Mouse (Mus musculus) intestine, embryonic 14.5 days (tissue): Measurements from ENCODE around the gene Mettl1. TPM values are rescaled to one million over a fixed set of nuclear protein-coding genes. Genes with fewer than 3 reads are reported as not detected.

Experiments used
- ATAC-seq: fragments of 200-750 bp; cut with Nextera tagmentation; replicated peaks from 2 replicates; pipeline ENCODE4 v1.8.0; 2017; ENCODE audit warnings: low read depth, moderate number of reproducible peaks, moderate TSS enrichment, moderate library complexity; ENCODE audit not compliant: low FRiP score, low TSS enrichment
- DNase-seq: peaks from one replicate; pipeline ENCODE4 v3.0.0-alpha.2; 2018; ENCODE audit warnings: low spot score
- H3K27ac ChIP-seq: fragments of 300-500 bp; sonication (generic); 2 replicates; pipeline ENCODE4 v1.5.1; 2014; ENCODE audit warnings: low read depth, mild to moderate bottlenecking, control low read depth
- H3K27me3 ChIP-seq: fragments of 300-500 bp; sonication (generic); replicated peaks from 2 replicates; pipeline ENCODE4 v1.6.1; 2014; ENCODE audit warnings: low read length, control low read depth; ENCODE audit not compliant: control insufficient read depth, insufficient read depth
- H3K36me3 ChIP-seq: fragments of 300-500 bp; sonication (generic); 2 replicates; pipeline ENCODE4 v1.6.1; 2014; ENCODE audit warnings: low read length, control low read depth; ENCODE audit not compliant: control insufficient read depth, insufficient read depth
- H3K4me1 ChIP-seq: fragments of 300-500 bp; sonication (generic); replicated peaks from 2 replicates; pipeline ENCODE4 v1.6.1; 2014; ENCODE audit warnings: low read length, control low read depth, mixed read lengths; ENCODE audit not compliant: control insufficient read depth, insufficient read depth
- H3K4me2 ChIP-seq: fragments of 300-500 bp; sonication (generic); 2 replicates; pipeline ENCODE4 v1.6.1; 2014; ENCODE audit warnings: low read length
- H3K4me3 ChIP-seq: fragments of 300-500 bp; sonication (generic); 2 replicates; pipeline ENCODE4 v1.5.1; 2014; ENCODE audit warnings: low read depth, low read length, control low read depth, mixed read lengths
- H3K9ac ChIP-seq: fragments of 300-500 bp; sonication (generic); 2 replicates; pipeline ENCODE4 v1.6.1; 2014; ENCODE audit warnings: mild to moderate bottlenecking, low read length
- H3K9me3 ChIP-seq: fragments of 300-500 bp; sonication (generic); 2 replicates; pipeline ENCODE4 v1.6.1; 2016; ENCODE audit warnings: low read length, control low read depth; ENCODE audit not compliant: control insufficient read depth
- WGBS: fragments of 180-500 bp; shearing (Covaris S2); extraction: QIAGEN DNeasy Blood & Tissue Kit; methylation state at CpG from one replicate; pipeline ENCODE4 v1.1.7; 2014; 5-methylcytosine and 5-hydroxymethylcytosine counted together
- polyA plus RNA-seq: library from polyadenylated mRNA; unstranded; fragments of >200 nt; fragmentation: Nextera tagmentation; extraction: Ambion mirVana; gene quantifications from 2 replicates; pipeline ENCODE4 v1.2.1, GENCODE M21; 2014

The Mettl1 gene
- polyA plus RNA-seq, 1 experiment from 2014 or later: 65.2 TPM

DNA sequence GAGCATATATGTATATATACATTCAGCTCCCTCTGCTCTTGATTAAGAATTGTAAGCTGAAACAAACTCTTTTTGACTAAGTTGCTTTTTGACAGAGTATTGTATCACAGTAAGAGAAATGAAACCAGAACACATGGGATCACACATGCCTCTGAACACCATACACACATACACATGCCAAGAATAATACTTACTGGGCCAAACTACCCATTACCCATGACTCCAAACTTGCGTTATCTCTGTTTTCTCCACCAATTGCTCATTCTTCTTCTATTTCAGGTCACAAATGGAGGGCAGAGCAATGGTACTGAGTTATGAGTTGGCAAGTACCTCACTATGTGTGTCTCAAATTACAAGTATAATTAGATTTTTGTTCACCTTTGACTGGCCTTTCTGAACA is 32.8 kb downstream of the Mettl1 start:
- ATAC-seq: no peak
- Histone ChIP-seq H3K27me3 (peaks cover 37% of the 10 kb centered on the region), H3K4me3 (no peak overlapping the region), H3K27ac (no peak overlapping the region), H3K4me2 (no peak overlapping the region), H3K4me1 (peaks cover 13% of the 10 kb centered on the region), H3K36me3 (no peaks in the 10 kb centered on the region), H3K9me3 (no peaks in the 10 kb centered on the region), H3K9ac (no peak overlapping the region)
- 87% methylated on average over 1 of the region's 1 CpGs for WGBS
- no peak for DNase-seq

DNA sequence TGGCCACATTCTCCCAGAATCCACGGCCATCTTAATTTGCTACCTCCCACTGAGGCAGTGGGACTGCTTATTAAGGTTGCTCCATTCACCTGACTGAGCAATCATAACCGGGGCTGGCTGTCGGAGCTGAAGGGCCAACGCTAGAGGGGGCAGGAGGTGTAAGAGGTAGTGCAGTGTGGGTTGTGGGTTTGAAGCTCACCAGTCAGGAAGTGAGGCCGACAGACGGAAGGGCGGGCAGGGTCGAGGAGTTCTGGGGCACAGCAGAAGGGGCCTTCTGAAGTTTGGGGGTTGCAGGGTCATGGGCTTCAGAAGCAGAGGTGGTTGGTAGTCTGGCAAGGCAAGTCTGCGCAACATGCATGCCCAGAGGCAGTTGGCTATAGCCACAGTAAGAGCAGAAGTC is 33.9 kb downstream of the Mettl1 start, which contains the start of gene Agap2:
Gene Agap2 (plus strand): TSS at position 205 of the 400 bp plus-strand sequence.
- peaks cover 15% of the 10 kb centered on the region for H3K4me1 ChIP-seq
- H3K4me3 ChIP-seq: no peak within 1 kb of the TSS
- DNase-seq (no peak), ATAC-seq (no peak)
- no peak within 1 kb of the TSS for H3K4me2 ChIP-seq
- peaks cover 48% of the 10 kb centered on the region for H3K27me3 ChIP-seq
- no peak within 1 kb of the TSS for H3K27ac ChIP-seq
- WGBS: 60% methylated on average over 9 of the region's 9 CpGs
- no peak within 1 kb of the TSS for H3K9ac ChIP-seq
- H3K9me3 ChIP-seq: no peaks in the 10 kb centered on the region
- no peaks in the 10 kb centered on the region for H3K36me3 ChIP-seq

DNA sequence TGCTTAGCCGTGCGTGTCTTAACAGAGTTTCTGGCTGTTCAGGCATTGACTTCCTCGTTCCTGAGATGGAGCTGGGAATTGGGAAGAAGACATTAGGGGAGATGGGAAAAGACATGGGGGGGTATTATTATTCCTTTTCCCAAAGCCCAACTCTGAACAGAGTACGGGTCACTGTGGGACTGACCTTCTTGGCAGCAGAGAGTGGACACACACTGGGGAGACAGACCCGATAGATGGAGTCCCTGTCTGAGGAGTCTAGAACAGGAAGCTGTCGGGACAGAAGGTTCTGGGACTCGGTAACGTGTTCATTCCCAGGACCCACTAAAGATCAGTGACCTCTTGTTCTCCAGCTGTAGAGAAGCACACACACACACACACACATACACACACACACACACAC is 34.4 kb downstream of the Mettl1 start:
- Histone ChIP-seq H3K4me1 (peaks cover 17% of the 10 kb centered on the region), H3K9ac (no peak overlapping the region), H3K4me2 (no peak overlapping the region), H3K4me3 (no peak overlapping the region), H3K27ac (no peak overlapping the region), H3K9me3 (no peaks in the 10 kb centered on the region), H3K27me3 (peaks cover 54% of the 10 kb centered on the region), H3K36me3 (no peaks in the 10 kb centered on the region)
- no peak for DNase-seq
- 73% methylated on average over 8 of the region's 8 CpGs for whole genome bisulfite sequencing
- ATAC-seq: no peak

DNA sequence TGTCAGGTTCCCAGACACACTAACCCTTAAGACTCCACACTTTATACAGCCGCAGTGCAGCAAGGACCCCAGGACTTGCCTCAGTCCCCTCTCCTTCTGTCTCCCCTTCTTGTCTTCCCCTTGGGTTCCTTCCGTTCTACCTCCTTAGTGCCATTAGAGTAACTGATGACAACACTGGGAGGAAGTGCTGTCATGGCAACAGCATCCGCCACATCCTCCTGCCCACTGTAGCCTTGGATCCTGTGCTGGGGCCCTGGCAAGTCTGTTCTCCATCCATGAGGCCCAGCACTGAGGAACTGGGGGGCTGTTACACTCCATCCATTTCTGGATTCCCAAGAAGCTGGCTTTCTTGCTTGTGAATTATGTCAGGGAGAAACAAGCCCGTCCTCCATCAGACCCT is 34.9 kb downstream of the Mettl1 start:
- Histone ChIP-seq H3K36me3 (no peaks in the 10 kb centered on the region), H3K27ac (no peak overlapping the region), H3K4me3 (no peak overlapping the region), H3K4me1 (peaks cover 19% of the 10 kb centered on the region), H3K4me2 (no peak overlapping the region), H3K9me3 (no peaks in the 10 kb centered on the region), H3K9ac (no peak overlapping the region), H3K27me3 (peaks cover 58% of the 10 kb centered on the region)
- ATAC-seq (no peak), DNase-seq (no peak)
- 33% methylated on average over 4 of the region's 4 CpGs for WGBS

DNA sequence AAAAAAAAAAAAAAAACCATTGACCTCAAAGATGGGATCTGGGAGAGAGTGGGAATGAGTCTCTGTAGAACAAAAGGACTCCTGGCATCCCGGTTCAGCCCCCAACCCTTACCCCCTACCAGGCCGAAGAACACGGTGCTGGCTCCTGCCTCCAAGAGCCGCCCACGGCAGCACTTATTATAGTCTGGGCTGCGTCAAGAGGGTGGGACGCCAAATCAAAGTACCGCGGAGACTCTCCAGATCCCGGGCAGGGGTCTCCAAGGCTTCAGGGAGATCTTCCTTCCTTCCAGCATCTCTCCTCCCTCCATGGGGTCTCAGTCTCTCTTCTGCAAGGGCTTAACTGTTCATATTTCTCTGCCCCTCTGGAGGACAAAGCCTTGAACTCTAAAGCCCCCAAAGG is 36.3 kb downstream of the Mettl1 start:
- 0% methylated on average over 10 of the region's 10 CpGs for WGBS
- Histone ChIP-seq H3K36me3 (no peaks in the 10 kb centered on the region), H3K4me1 (peaks cover 27% of the 10 kb centered on the region), H3K27ac (no peak overlapping the region), H3K9me3 (no peaks in the 10 kb centered on the region), H3K4me2 (no peak overlapping the region), H3K9ac (no peak overlapping the region), H3K4me3 (no peak overlapping the region), H3K27me3 (peaks cover 73% of the 10 kb centered on the region)
- ATAC-seq (no peak), DNase-seq (no peak)

DNA sequence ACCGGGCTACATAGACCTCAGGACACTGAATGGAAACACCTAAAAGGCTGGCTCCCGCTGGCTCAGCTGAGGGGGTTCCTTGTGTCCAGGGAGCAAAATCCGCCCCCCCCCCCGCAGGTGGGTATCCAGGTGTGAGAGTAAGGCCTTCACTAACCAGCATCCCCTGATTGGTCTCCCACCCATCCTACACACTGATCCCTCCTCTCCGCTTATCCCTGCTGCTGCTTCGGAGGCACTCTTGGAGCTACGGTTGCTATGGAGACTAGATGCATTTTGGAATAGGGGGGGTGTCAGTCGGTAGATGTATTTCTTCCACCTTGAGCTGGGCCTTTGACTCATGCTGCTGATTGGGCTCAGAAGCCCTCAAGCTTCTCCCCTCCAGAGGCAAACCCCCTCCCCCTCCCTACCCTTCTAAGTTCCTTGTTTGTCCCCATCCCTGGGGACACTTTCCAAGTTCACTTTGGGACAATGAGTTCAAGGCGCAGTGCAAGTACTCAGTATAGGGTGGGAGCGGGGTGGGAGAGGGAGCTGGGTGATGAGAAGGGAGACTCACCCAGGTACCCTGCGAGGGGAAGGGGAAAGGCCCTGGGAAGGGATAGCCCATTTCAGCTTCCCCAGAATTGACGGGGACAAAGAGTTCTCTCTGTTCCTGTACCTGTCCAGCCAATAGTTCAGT is 36.9 kb downstream of the Mettl1 start:
- H3K4me2 ChIP-seq: peak overlapping the region; percentile 92
- ATAC-seq (no peak), DNase-seq (no peak)
- no peaks in the 10 kb centered on the region for H3K9me3 ChIP-seq
- 5% methylated on average over 12 of the region's 12 CpGs for WGBS
- H3K27me3 ChIP-seq: peaks cover 79% of the 10 kb centered on the region
- peak overlapping the region; percentile 42; the same call in 1 of the 2 replicates for H3K4me3 ChIP-seq
- H3K9ac ChIP-seq: no peak overlapping the region
- H3K4me1 ChIP-seq: peaks cover 27% of the 10 kb centered on the region
- H3K36me3 ChIP-seq: no peaks in the 10 kb centered on the region
- H3K27ac ChIP-seq: no peak overlapping the region

DNA sequence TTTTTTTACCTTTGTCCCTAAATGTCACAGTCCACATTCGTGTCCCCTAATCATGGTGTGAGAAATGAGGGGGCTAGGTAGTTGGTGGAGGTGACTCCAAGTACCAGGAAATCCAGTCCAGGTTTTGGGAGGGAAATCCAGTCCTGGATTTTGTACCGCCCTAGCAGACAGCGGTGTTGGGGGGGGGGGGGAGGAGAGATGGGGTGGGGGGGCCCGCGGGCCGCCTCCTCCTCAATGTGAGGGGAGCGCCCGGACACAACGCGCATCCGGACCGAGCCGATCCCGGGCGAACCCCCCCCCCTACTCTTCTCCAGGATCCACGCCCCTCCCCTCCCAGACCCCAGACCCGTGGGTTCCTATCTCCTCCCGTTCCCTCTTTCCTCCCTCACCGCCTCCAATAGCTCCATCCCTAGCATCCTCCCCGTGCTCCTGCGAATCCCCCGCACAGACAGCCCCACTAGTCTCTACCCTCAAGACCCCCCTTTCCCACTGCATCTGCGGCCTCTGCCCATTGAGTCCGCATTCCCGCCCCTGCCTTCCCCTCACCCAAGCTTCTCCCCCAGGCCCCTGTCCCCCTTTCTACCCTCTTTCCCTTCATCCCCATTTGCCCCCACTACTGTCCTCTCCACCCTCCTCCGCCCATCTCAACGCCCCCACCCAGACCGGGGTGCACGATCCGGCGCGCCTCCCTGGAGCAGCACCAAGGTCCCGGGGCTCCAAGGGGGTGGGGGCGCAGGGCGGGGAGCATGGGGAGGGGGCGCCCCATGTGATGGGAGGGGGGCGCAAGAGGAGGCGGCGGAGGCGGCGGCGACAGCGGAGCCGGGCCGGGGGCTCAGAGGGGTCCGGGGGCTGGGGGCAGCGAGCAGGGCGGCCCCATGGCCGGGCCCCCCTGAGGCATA is 37.7 kb downstream of the Mettl1 start:
- ATAC-seq (peak; percentile 36; the same call in 1 of the 2 replicates), DNase-seq (peak; percentile 80)
- Histone ChIP-seq H3K4me2 (peak overlapping the region; percentile 92), H3K4me3 (peak overlapping the region; percentile 42), H3K9ac (peak overlapping the region; percentile 33), H3K27ac (no peak overlapping the region), H3K27me3 (peaks cover 87% of the 10 kb centered on the region), H3K4me1 (peaks cover 27% of the 10 kb centered on the region), H3K36me3 (no peaks in the 10 kb centered on the region), H3K9me3 (no peaks in the 10 kb centered on the region)
- WGBS: under 1% methylated on average over 42 of the region's 49 CpGs

DNA sequence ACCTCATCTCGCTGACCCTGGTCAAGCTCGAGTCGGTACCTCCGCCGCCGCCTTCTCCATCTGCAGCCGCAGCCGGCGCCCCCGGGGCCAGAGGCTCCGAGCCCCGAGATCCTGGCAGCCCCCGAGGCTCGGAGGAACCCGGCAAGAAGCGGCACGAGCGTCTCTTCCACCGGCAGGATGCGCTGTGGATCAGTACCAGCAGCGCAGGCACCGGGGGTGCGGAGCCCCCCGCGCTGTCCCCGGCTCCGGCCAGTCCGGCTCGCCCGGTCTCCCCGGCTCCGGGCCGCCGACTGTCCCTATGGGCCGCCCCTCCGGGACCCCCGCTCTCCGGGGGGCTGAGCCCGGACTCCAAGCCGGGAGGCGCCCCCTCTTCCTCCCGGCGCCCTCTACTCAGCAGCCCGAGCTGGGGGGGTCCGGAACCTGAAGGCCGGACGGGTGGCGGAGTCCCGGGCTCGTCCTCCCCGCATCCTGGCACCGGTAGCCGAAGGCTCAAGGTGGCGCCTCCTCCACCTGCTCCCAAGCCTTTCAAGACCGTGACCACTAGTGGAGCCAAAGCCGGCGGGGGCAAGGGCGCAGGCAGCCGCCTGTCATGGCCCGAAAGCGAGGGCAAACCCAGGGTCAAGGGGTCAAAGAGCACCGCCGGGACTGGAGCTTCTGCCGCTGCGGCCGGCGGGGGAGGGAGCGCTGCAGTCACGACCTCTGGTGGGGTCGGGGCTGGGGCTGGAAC is 38.6 kb downstream of the Mettl1 start:
- DNase-seq (peak; percentile 68), ATAC-seq (no peak; the same call in 1 of the 2 replicates)
- Histone ChIP-seq H3K4me1 (peaks cover 27% of the 10 kb centered on the region), H3K4me3 (peak overlapping the region; percentile 42), H3K36me3 (no peaks in the 10 kb centered on the region), H3K9ac (peak overlapping the region; percentile 33), H3K4me2 (peak overlapping the region; percentile 92), H3K27me3 (peaks cover 89% of the 10 kb centered on the region), H3K27ac (no peak overlapping the region), H3K9me3 (no peaks in the 10 kb centered on the region)
- 3% methylated on average over 63 of the region's 70 CpGs for WGBS
